Mouse (Mus musculus) E14TG2a.4 (cell line): ENCODE results near the gene Pmm1.

Experiments
- CTCF ChIP-seq: conservative IDR thresholded peaks from 2 replicates; pipeline ENCODE4 v1.5.1; 2014; ENCODE audit warnings: low read length
- NANOG ChIP-seq: IDR thresholded peaks from 2 replicates; pipeline ENCODE4 v1.6.1; 2014; ENCODE audit warnings: borderline replicate concordance, low read length, mixed read lengths

GRCm38 (mm10) chr15:81935869-81936637 lies 24.7 kb downstream of the Pmm1 start:
- no peak for TF ChIP-seq NANOG
- no peak for TF ChIP-seq CTCF
